Mouse (Mus musculus): ENCODE data around the gene Zdhhc1.

- no peak for TF ChIP-seq CTCF (IDR thresholded peaks at IDR 0.05; ENCODE audit: borderline replicate concordance, insufficient read depth, low read length)
- TF ChIP-seq POLR2A (IDR thresholded peaks at IDR 0.05; ENCODE audit: low read depth, low read length), result no peak
These were observed 24.2 kb downstream of the Zdhhc1 start for GRCm38 (mm10) chr8:105472414-105472932.
